Mouse (Mus musculus) thymus, postnatal 36 days (tissue): Measurements from ENCODE around the gene Snx7.

Source experiments
- DNase-seq, 2 experiments: peaks; one replicate each; pipeline ENCODE4 v3.0.0; 2022; ENCODE audit warnings: mixed read lengths in 2 of 2

Snx7 gene

DNA sequence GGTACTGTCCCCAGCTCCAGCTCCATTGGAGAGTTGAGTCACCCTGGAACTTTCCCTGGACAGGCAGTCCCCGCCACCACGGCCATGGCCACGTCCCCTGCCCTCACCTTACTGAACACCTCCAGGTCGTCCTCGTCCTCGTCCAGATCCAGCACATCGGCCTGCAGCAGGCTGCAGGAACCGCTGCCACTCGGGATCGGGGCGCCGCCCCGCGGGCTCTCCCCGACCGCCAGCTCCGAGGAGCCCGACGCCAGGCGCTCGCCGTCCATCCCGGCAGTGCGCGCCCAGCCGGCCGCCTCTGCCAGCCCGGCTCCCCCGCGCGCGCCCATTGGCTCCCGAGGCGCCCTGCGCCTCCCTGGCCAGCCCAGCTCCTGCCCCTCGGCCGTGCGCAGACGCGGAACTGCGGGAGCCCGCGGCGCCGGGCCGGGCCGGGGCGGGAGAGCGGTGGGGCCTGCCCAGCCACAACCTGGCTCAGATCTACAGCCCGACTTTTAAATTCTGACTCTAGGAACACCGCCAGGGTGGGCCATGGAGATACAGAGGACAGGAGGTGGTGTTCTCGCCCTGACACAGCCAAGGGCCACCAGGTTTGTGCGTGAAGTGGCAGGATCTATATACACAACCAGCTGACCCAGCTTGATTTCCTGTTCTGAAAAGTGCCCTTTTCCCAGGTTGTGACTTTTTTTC lies at the start of gene Snx7:
TSS of gene Snx7 (minus strand) at position 300 of the 687 bp plus-strand sequence.
- peak; percentile 2 to 17 for DNase-seq

DNA sequence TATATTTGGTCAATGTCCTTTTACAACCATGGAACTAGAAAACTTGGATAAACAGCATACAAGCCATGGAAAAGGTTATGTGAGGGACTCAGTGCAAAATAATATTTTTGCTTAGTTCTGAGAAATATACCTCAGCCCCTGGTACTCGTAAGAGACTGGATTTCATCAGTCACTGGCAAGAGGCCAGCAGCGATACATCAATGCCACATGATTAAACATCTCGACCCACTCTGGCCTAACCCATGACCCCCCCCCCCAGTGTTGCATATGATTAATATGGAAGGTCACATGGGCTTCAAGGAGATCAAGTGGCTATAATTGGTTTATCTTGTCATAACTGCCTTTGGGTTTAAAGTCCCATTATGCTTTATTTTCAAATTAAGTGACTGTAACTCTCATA lies 46.7 kb upstream of the Snx7 start:
- no peak for DNase-seq

DNA sequence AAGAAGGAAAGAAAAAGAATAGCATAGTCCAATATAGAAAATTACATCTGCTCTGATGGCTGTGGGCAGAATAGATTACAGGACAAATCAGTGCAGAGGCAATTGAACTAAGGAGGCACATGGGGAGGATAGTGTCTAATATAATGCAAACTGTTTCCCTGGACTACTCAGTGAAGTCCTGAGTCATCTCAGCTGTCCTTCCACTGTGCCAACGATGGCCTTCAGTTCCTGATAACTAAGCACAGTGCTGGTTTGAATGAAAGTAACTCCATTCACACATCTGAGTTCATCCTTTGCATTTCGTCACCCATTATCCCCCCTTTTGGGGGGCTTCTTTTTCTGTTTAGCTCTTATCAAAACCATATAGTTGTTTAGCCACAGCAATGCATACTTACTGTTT lies 25.0 kb upstream of the Snx7 start:
- DNase-seq, result no peak

DNA sequence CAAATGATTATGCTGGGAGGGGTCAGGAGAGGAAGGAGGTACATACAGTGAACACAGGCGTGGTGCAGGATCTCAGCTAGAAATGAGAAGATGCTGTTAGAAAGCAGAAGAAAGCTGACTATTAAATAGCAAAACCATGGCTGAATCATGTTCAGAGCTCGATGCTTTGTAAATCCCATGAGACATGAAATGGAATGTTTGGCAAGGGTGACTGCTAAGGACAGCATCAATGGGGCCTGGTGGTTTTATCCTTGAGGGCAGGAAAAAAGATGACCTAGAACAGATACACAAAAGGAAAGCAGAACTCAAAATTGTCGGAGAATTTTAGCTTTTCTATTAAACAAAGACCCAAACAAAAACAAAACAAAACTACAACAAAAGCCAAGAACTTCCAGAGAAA lies 6.7 kb upstream of the Snx7 start:
- no peak for DNase-seq

DNA sequence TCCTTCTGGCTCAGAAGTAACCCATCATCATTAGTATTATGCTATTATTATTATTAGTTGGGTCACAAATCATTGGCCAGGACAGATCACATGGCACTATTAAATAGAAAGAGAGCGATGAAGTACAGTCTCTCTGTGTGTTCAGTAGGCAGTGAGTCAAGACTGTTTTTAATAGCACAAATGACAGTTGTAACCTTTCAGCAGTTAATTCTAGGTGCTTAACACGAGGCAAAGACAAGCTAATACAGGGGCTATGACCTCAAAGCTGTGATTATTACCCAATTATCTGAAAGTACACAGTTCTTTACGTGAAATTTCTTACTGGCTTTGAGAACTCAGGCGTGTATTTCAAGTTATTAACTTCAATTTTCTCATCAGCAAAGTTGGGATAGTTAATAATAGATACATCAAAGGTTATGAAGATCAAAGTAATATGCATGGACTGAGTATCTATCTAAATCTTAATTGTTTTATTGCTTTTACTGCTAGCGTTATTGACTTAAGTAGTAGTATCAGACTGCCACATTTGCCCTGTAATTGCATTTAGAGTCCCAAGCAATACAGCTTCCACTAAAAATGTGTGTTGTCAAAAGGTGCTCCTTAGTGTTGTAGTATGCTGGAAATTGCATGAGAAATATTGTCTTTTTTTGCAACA lies 4.6 kb upstream of the Snx7 start:
- DNase-seq, result no peak

DNA sequence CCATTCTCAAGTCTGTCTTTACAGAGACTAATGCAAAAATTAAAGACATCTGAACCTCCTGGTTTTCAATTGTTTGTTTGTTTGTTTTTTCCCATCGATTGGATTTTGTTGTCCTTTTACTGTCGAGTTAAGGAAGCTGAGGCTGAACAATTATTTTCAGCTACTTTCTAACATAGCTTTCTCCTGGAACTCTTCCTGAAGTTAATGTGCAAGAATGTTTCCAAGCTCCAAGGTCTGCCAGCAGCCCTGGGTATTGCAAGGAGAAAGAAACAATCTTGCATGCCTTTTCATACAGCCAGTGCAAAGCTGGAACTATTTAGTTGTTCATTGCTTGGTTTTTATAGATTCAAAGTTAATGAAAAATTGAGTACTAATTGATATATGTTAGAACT lies 584 bp upstream of the Snx7 start:
- no peak for DNase-seq

DNA sequence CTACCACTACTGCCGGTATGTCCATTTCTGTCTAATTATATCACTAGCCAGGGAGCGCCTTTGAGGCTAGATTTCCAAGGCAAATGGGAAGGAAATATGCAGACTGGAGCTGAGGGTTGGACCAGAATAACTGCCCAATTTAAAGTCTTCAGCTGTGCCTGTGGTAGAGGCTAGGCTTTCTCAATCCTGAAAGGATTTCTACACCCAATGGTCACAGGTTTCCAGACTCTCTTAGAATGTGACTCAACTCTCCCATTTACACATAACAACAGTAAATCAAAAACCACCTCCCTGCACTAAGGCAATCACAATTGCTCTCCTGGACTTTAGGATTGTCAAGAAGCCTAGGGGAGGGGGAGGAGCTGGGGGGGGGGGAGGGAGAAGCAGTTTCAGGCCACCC lies 645 bp downstream of the Snx7 start:
- no peak for DNase-seq

DNA sequence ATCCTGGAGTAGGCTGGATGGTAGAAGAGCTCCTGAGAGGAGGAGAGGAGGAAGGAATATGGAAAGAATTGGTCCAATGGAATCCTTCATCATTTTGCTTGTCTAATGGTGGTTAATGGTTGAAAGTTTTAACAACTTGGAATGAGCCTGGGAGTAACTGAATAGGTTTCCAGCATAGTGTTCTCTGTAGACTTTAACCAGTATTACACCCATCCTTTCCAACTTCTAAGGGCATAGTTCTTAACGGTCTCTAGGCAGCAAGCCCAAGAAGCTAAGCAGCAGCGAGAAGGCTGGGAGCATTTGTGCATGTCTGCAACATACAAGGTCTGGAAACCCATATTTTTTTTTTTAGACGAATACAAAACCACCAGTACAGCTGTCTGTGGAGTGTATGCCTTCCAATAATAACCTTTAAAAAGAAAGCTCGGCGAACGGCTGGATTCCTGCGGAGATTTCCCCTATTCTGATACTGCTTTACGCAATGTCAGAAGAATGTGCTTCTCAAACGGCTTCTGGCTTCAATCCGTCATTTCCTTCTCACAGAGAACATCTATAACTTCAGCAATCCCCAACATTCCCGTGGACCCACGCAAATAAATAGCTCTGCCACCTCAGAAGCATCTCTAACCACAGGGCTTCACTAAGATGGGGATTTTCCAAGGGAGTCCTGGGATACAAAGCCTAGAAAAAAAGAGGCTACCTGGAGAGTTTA lies 1.9 kb downstream of the Snx7 start:
- DNase-seq, result no peak

DNA sequence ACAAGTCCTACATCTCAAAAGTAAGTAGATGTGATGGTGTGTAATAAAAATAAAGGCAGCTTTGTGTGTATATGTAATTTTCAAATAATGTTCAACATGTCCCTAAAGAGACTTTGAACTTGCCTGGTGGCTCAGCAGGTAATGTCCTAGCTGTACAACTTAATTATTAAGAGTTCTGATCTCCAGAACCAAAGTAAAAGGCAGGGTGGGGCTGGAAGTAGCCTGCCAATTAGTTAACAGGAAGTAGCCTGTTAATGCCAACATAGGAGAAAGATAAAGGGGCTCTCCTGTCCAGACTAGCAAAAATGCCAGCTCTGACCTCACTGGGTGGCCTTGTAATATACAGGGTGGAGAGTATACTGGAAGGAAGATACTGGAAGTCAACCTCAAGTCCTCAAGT lies 3.1 kb downstream of the Snx7 start:
- DNase-seq, result no peak

DNA sequence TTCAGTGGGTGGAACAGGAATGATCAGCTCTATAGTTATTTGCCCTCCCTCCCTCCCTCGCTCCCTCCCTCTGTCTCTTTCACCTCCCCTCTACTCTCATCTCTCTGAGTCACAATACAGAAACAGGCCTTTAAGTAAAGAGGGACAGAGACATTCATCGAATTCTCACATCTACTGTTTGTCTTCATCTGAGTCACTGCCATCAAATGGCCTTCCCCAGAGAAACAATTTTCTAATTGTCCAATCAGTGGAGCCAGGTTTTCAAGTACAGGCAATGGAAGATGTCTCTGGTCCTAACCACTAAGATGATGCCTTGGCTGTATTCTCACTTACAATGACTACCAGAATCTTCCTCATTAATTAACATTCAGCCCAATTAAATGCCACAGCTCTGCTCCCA lies 5.8 kb downstream of the Snx7 start:
- no peak for DNase-seq

DNA sequence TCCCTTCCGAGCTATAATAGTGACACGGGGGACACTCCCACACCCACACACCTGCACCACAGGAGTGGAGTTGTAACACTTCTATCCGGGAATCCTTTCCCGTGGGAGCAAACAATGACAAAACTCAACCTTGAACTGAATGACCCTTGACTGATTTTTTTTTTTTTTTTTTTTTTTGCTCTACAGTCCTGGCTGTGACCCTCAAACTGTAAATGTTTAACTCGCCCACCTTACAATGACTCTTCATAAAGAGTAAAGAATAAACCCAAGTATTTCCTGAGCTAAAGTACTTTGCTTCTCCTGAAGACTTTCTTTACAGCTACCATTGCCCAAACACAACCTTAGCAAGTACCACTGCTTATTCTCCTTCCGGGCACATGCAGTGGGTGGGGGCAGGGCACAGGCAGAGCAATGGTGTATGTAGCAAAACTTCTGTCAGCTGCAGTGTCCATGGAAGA lies 6.7 kb downstream of the Snx7 start:
- no peak for DNase-seq

DNA sequence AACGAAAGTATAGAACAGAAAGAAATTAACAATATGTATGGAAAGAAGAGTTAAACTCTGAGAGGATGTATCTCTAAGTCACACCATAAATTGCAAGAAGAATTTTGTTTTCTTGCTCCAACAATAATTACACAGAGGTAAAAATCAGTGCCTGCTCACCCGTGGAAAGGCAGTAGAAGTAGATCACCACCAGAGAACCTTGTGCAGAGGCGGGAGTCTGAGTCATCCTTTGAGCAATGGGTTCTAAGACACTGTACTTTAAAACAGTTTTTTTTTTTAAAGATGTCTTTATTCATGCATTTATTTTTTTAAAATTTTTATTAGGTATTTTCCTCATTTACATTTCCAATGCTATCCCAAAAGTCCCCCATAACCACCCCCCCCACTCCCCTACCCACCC lies 9.7 kb downstream of the Snx7 start:
- DNase-seq, result no peak

DNA sequence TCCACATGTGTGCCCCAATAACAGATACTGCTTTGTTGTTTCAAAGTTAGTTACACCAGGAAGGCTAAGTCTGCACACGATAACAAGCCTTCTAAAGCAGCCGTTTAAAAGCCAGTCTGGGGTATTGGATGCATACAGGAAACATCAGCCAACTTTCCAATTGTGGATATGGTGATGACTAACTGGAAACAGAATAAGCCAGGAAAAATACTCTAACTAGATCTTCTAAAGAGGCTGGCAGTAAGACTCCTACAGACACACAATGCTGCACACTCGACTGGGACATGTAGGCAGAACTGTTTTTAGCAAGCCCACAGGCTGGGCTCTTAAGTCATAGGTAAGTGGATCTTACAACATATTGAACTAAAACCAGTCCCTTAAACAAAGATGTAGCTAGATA lies 15.0 kb downstream of the Snx7 start:
- no peak for DNase-seq

DNA sequence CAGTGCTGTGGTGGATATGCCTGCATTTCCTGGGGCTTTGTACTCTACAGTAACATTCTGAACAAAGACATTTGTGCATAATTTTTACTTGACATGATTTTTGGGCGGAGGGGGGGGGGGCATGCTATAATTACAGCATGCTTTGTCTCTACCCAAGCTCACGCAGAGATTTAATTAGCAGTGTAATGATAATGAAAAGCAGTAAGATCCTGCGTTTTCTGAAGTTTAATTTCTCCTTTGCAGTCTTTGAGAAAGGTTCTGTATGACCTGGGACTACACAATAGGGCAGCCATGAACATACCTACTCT lies 16.7 kb downstream of the Snx7 start:
- DNase-seq, result no peak

DNA sequence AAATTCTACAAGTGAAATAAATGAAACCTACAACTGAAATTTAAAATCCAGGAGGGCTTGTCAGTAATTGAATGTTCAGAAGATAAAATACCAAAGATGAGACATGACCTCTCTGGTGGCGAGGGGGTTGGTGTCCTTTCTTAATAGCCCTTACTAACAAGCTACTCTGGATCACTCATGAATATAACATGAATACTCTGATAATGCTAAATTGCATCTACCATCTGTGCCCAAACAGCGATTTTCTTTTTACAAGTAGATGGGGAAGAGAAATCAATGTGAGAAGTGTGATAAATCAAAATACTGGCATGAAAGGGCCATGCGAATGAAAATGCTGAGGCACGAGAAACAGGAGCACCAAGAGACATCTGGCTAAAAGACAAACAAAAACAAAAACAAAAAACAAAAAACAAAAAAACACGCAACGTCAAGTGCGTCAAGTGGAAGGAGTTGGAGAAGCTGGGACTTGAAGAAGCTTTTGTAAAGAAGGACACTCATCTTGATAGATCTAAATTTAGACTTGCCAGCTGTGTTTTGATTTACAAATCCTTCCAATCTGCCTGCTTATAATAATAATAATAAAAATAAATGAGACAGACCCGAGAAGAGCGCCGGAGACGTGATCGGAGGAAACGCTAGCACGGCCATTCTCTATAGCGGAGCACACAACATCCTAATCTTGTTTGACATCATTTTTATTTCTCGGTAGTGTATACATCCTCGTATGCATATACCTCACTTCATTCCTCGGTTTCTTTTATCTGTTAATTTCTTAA lies 17.3 kb downstream of the Snx7 start:
- DNase-seq, result no peak

DNA sequence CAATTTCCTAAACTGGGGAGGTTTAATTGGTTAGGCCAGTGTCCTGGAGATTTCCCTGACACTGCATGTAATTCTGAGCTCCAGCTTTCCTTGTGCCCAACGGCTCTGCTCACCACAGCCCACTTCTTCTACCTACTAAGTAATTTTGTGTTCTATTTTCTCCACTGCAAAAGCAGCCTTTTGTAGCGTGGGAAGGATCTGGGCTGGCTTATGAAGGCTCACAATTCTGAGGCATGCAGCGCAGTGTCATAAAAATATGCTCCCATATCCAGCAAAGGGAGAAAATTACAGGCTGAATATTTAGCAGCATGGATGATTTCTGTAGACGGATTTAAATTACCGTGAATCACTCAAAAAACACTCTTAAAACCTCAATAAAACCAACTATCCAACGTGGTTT lies 19.9 kb downstream of the Snx7 start:
- DNase-seq, result no peak

DNA sequence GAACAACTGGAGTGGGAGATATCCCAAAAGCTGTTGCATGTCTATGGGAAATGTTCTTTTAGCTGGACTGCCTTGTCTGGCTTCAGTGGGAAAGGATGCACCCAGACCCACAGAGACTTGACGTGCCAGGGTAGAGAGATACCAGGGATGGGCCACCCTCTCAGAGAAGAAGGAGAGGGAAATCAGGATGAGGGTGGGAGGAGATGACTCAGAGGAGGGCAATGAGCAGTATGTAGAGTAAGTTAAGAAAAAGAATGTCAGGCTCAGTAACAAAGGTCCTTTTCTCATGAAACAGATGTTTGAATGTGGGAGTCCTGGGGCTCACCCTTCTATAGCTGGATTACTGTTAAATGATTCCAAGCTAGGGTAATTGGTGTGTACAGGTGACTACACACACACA lies 26.1 kb downstream of the Snx7 start:
- no peak for DNase-seq

DNA sequence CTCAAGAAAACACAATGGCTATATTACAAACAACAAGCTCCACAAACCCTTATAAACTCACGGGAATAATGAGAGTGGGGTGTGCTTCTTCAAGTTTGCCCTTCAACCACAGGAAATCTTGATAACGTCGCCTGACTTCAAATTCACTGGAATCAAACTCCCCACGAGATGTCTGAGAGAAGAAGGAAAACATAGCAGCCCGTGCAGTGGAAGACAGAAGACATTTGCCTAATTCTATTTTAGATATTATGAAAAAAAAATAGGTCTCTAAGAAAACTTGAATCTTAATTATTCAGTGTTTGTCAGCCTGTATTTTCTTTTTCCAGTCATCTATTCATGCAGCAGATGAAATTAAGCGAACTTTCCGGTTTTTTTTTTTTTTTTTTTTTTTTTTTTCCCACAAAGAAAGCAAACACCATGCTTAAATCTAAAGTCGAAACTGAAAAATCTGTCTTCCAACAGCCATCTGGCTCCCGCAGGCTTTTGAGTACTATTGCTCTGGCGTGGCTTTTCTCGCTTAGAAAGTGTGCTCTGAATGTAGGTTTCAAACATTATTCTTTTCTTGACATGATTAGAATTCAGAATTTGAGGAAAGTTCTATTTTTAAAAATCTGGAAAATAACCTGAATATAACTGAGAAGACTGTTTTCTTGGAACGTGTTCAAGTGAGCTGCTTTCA lies 28.7 kb downstream of the Snx7 start:
- DNase-seq, result no peak

DNA sequence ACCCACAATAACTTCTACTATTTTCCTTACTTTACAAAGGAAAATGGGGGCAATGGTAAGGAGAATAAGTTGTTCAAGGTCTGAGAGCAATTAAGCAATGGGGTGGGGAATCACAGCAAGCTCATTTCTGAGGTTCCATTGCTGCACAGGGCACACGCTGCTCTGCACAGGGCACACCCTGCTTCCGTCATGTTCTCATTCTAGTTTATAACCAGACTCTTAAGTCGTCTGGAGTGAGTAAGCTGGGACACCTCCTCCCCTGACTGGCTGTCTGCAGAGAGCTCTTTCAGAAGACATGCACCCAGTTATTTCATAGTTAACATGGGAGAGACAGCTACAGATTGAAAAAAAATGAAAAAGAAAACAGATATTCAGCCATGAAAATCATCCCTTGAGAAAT lies 30.7 kb downstream of the Snx7 start:
- DNase-seq, result no peak

DNA sequence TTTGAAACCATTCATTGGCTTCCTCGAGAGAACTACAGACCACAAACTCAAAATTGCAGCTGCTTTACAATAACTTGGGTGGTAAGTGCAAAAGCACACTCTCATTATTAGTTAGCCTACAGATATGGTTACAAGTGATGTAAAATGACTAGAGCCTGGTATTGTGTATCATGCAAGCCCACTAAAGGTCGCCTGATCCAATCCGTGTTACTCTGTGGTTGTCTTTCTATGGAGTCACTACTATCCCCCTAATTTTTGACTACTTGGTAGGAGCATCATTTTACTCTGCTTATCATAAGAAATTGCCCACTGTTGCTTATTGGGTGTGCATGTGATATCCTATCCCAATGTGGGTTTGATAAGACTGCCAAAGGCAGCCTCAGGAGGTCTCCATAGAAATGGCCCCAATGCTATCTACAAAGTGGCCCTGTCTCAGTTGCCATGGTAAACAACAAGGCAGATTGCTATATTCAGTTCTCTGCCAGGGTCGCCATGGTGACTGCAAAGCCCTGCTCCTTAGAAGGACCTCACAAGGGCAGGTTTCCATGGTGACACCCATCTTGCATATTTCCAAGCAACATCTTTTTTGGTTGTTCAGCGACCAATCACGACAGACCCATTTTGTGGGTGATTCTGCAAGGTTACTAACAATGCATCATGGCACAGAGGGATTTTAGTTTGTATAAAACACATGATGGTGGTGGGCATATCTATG lies 42.1 kb downstream of the Snx7 start:
- no peak for DNase-seq

DNA sequence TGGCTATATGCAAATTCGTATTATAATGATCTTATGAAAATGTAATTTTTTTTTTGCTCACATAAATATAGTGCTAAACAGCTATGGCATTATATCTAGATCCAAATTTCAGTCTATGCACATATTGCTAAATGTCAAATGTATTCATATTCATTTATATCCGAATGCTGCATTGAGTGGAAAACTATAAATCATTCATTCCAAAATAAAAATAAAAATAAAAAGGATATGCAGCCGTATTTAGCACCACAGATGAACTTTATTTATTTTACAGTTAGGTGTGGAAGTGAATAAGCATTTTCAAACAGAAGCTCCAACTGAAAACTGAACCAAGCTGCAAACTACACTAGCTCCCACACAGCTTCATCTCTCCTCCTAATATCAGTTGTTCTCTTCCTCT lies 45.5 kb downstream of the Snx7 start:
- DNase-seq, result no peak

DNA sequence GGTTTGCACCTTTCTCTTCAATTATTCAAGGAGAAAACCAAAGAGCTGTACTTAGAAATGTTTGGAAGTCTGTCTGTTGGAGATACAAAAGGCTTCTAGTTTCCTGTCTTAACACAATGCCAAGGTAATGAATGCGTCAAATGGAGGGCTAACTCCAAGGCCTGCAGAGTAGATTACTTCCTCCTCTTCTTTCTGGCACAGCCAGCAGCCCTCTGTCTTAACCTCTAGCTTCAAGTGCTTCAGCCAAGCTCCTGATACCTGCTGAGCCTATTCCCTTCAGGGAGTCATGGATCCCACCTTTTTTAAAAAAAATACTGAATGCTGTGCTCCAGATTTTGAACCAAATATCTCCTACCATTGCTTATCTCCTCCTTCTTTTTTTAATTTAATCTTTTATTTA lies 51.1 kb downstream of the Snx7 start:
- DNase-seq, result no peak
